Mouse (Mus musculus): ENCODE measurements at regions not wholly inside any gene's neighbourhood (a gene's known extent, or its start where the extent isn't known, plus 50 kb on each side); places are given as distances from the start of the nearest gene placed in this dataset.

- intact Hi-C loops (cut with DNase I), result no loop called here
- DNase-seq, result no peak
Observed at GRCm38 (mm10) chr4:105323446-105323845, 166.3 kb downstream of the Plpp3 start.

GRCm38 (mm10) chr4:105326989-105327388 is 169.8 kb downstream of the Plpp3 start:
- intact Hi-C loops (cut with DNase I), result loop anchor here (5.0 kb wide), 2 partner anchors 95 to 120 kb away; no protein-coding TSS in a partner anchor

GRCm38 (mm10) chr4:105327711-105328471 is 170.7 kb downstream of the Plpp3 start:
- intact Hi-C loops (cut with DNase I), result loop anchor here (1.0 to 5.0 kb wide), 4 partner anchors 69 to 179 kb away; no protein-coding TSS in a partner anchor
- peak in 1 of 2 experiments; percentile 16 for DNase-seq

More at GRCm38 (mm10) chr4:105326989-105327388, 169.8 kb downstream of the Plpp3 start:
- DNase-seq, result peak in 1 of 2 experiments; percentile 16

- intact Hi-C loops (cut with DNase I), result loop anchor here (1.0 to 5.0 kb wide), 4 partner anchors 68 to 179 kb away; no protein-coding TSS in a partner anchor
- peak; percentile 80 for DNase-seq
Observed at GRCm38 (mm10) chr4:105328776-105329175, 171.6 kb downstream of the Plpp3 start.

GRCm38 (mm10) chr4:105332081-105332480 is 174.9 kb downstream of the Plpp3 start:
- DNase-seq, result no peak
- intact Hi-C loops (cut with DNase I), result no loop called here

GRCm38 (mm10) chr4:105335872-105336271 is 178.7 kb downstream of the Plpp3 start:
- intact Hi-C loops (cut with DNase I), result no loop called here
- DNase-seq, result no peak

DNA sequence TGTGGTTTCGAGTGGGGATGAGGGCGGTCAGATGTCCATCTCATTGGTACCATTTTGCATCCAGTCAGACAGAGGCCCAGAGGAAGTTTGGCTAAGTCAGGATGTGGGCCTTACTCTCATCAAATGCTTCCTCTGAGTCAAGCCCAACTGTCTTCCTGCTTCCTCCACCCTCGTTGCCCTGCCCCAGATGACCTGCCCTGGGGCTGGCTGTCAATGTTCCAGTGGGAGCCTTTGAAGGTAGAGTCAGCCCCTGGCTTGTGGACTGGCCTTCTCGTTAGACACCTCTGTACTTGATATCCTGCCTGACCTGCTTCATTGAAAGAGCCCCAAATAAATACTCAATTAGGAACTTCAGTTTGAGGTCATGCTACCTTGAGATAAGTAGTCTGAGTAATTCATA is 179.4 kb downstream of the Plpp3 start:
- DNase-seq, result no peak
- intact Hi-C loops (cut with DNase I), result no loop called here

GRCm38 (mm10) chr4:105338131-105338530 is 181.0 kb downstream of the Plpp3 start:
- no peak for DNase-seq
- intact Hi-C loops (cut with DNase I), result no loop called here

DNA sequence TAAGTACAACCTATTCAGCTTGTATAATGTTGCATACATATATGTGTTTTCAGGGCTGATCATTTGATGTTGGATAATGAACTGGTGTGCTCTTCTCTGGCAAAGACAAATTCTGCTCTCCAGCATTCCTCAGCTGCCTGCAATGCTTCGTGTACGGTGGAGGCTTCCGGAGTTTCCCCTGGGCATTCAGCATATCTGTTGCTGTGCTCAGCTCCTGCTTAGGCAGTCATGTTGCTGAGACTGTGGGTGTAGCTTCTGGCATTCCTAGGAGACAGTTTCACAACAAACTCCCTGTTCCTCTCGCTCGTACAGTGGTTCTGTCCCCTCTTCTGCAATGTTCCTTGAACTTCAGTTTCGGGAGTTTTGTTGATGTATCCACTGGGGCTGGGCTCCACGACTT is 181.7 kb downstream of the Plpp3 start:
- intact Hi-C loops (cut with DNase I), result no loop called here
- DNase-seq, result peak in 1 of 2 experiments; percentile 21

DNA sequence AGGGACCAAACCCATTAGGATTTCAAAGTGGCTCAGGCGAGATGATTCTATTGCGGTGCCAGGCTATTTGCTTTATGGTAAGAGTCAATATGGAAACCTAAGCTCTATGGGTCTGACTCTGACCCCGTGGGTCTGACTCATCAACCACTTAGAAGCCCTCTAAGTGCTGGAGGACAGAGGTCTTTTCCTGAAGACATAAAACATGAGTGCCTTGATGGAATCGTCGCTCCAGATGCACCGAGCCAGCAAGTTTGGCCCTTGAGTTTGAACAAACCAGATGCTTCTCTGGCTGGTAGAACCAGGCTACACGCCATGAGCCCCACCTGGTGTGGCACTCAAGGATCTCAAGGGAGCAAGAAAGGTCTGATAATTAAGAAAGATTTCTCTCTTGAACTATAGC is 184.1 kb downstream of the Plpp3 start:
- intact Hi-C loops (cut with DNase I), result no loop called here
- DNase-seq, result no peak

- intact Hi-C loops (cut with DNase I), result no loop called here
- no peak for DNase-seq
Observed at GRCm38 (mm10) chr4:105346846-105347245, 189.7 kb downstream of the Plpp3 start.

- intact Hi-C loops (cut with DNase I), result no loop called here
Observed at GRCm38 (mm10) chr4:105347911-105348310, 190.8 kb downstream of the Plpp3 start.

DNA sequence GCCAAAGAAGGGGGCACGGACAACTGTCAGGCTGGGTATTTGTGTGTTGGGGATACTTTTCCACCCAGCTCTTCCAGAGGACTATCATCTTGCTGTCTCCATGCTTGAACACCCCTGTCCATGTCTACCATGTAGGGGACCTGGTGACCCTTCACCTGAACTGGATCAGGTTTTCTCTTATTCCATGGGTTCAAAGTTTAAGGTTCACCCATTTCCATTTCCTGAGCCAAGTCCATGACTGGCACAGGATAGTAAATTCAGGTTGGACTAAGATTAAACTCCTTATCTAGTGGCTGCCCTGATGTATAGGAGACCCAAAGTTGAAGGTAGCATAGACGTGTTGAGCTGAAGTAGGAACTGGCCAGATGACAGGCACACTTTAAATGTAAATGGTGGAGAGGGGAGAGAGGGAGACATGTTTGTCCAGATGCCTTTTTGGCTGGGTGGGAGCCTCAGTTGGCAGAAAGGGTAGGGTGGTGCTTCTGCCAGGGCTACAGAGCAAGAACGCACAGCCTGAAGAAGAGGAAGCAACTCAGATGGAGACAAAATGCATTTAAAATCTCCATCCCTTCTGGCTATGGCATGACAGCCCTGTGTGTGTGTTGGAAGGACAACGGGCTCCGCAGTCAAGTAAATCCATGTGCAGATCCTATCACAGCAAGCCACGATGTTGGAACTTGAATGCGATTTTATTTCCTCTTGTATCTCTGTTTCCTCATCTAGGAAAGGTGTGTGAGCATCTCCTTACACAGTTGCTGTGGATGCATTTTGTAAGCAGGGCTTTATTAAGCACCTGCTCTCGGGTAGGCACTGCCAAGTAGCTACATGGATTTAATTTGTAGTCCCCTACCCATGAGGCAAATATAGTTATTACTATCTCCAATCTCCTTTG is 192.4 kb downstream of the Plpp3 start:
- no peak for DNase-seq
- intact Hi-C loops (cut with DNase I), result no loop called here

More at GRCm38 (mm10) chr4:105347911-105348310, 190.8 kb downstream of the Plpp3 start:
- no peak for DNase-seq

DNA sequence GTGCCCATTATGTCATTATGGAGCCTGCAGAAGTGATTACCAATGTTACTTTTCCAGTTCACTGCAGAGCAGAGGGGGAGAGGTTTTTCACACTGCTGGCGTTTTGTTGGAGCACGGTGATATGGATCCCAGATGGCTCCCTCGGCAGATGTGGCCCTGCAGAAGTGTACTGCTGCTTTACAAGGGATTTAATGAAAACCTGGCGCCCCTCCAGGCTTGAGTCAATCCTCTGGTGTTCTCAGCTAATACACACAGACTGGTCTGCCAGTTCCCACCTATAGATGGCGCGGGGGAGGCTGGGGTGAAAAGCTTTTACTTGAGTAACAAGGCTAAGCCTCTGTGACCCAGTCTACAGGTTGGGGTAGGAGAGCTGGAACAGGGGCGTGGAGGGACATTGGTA is 195.2 kb downstream of the Plpp3 start:
- peak; percentile 37 to 41 for DNase-seq

DNA sequence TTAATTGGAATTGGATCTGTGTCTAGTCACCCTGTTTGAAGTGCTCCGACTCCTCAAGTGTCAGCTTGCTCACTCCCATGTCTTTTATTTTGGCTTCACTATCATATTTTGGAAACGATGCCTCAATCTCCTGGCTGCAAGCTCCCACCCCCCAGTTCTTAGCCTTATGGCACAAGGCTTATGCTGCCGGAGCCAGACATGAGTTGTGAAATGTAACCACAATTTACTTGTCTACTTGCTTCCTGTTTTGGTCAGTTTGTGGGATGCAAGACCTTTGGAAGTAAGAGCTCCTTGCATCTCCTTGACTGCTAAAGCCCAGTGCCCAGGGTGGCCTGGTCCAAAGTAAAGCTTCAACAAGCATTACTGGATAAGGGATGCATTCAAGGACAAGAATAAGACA is 195.8 kb downstream of the Plpp3 start:
- intact Hi-C loops (cut with DNase I), result no loop called here
- no peak for DNase-seq

More for the DNA sequence above, 195.2 kb downstream of the Plpp3 start:
- intact Hi-C loops (cut with DNase I), result no loop called here

DNA sequence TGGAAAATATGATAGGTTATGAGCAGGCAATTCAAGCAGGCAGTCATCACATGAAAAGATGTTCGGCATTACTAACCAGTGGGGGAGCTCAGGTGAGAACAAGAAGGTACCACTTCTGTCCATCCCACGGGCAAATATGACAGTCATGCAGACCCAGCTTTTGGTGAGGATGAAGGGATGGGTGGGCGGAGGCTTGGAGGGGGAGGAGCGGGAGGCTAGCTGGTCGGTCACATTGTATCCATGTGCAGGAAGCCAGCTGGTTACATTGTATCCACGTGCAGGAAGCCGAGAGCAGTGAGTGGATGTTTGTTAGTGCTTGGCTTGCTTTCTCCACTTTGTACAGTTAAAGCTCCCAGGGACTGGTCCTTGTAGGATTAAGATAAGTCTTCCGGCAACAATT is 196.9 kb downstream of the Plpp3 start:
- intact Hi-C loops (cut with DNase I), result no loop called here

DNA sequence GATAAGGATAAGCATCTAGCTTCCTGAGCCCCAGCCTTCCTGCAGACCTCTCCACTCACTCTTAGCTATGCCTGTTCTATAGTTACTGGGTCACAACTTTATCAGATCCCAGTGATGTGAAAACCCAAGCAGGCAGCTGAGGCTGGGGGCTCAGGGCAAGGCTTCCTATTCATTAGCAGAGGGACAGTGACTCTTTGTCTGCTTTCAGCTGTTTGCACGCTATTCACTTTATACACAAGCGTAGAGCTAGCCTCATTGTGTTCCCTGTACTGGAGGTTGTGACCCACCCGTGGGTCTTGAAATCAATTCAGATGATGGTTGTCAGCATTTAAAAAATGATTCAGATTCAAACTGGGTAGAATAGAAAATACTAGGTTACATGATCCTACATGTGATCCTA is 199.5 kb downstream of the Plpp3 start:
- intact Hi-C loops (cut with DNase I), result no loop called here

More for the DNA sequence above, 196.9 kb downstream of the Plpp3 start:
- DNase-seq, result no peak

GRCm38 (mm10) chr4:105358725-105359124 is 201.6 kb downstream of the Plpp3 start:
- no peak for DNase-seq
- intact Hi-C loops (cut with DNase I), result no loop called here

More for the DNA sequence above, 199.5 kb downstream of the Plpp3 start:
- no peak for DNase-seq

DNA sequence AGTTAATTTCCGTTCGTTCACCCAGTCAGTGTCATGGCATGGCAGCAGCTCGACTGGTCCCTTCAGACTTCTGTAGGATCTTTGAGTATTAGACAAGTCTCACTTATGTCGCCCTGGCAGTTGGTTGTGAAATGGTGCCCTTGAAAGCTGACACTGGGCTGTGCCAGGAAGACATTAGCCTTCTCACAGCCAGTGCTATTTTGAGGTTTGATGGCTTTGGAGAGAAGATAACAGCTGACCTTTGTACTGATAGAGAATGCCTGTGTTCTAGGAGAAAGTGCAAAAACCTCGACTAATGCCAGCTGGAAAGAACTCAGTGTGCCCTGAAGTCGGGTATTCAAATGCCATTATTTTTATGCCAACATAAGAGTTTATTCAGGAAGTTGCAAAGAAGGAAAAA is 207.3 kb downstream of the Plpp3 start:
- peak in 1 of 2 experiments; percentile 37 for DNase-seq
- intact Hi-C loops (cut with DNase I), result loop anchor here (2.0 kb wide), 1 partner anchor 86 kb away; no protein-coding TSS in a partner anchor

- intact Hi-C loops (cut with DNase I), result loop anchor here (2.0 kb wide), 1 partner anchor 86 kb away; no protein-coding TSS in a partner anchor
- DNase-seq, result peak in 1 of 2 experiments; percentile 26
Observed at GRCm38 (mm10) chr4:105365076-105365475, 207.9 kb downstream of the Plpp3 start.

DNA sequence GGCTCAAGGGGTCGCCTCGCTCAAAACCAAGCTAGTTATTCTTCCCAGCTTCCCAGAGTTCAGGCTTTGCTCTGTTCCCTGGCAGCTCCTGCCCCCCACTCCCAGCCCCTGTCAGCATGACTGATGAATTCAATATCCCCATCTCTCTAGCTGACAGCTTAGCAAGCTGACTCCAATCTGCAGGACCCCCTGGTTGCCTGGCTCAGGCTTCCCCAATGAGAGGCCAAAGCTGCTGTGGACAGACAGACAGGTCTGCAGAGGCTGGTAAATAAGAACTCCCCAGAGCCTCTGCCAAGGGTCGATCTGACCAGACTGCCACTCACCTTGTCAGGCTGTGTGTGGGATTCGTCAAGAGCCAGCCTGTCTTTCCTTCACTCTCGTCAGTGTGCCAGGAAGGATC is 219.4 kb downstream of the Plpp3 start:
- no peak for DNase-seq
- intact Hi-C loops (cut with DNase I), result no loop called here
